Mouse (Mus musculus) E14TG2a.4 (cell line): ENCODE data around the gene Shc2.

Source experiments
- CTCF ChIP-seq: conservative IDR thresholded peaks from 2 replicates; pipeline ENCODE4 v1.5.1; 2014; ENCODE audit warnings: low read length
- NANOG ChIP-seq: IDR thresholded peaks from 2 replicates; pipeline ENCODE4 v1.6.1; 2014; ENCODE audit warnings: borderline replicate concordance, low read length, mixed read lengths

- no peak for TF ChIP-seq CTCF
- TF ChIP-seq NANOG = no peak
These were observed 57.9 kb downstream of the Shc2 start for GRCm38 (mm10) chr10:79579781-79580180.
